Mouse (Mus musculus) intestine, embryonic 15.5 days (tissue): ENCODE data around the gene Gpx6. TPM values are rescaled to one million over a fixed set of nuclear protein-coding genes. Genes with fewer than 3 reads are reported as not detected.

ENCODE experiments used
- ATAC-seq: fragments of 200-750 bp; cut with Nextera tagmentation; 2 replicates; pipeline ENCODE4 v1.8.0; 2017; ENCODE audit warnings: moderate TSS enrichment, moderate library complexity
- H3K27ac ChIP-seq: fragments of 300-500 bp; sonication (generic); 2 replicates; pipeline ENCODE4 v1.5.1; 2015; ENCODE audit warnings: mild to moderate bottlenecking, inconsistent platforms
- H3K27me3 ChIP-seq: fragments of 300-500 bp; sonication (generic); replicated peaks from 2 replicates; pipeline ENCODE4 v1.6.1; 2015; ENCODE audit warnings: inconsistent platforms
- H3K36me3 ChIP-seq: fragments of 300-500 bp; sonication (generic); 2 replicates; pipeline ENCODE4 v1.6.1; 2015; ENCODE audit warnings: inconsistent platforms
- H3K4me1 ChIP-seq: fragments of 300-500 bp; sonication (generic); replicated peaks from 2 replicates; pipeline ENCODE4 v1.6.1; 2015; ENCODE audit warnings: inconsistent platforms
- H3K4me2 ChIP-seq: fragments of 300-500 bp; sonication (generic); replicated peaks from 2 replicates; pipeline ENCODE4 v1.6.1; 2015; ENCODE audit warnings: mild to moderate bottlenecking, inconsistent platforms
- H3K4me3 ChIP-seq: fragments of 300-500 bp; sonication (generic); replicated peaks from 2 replicates; pipeline ENCODE4 v1.5.1; 2015; ENCODE audit warnings: inconsistent platforms
- H3K9ac ChIP-seq: fragments of 300-500 bp; sonication (generic); 2 replicates; pipeline ENCODE4 v1.6.1; 2015; ENCODE audit warnings: inconsistent platforms
- H3K9me3 ChIP-seq: fragments of 300-500 bp; sonication (generic); 2 replicates; pipeline ENCODE4 v1.6.1; 2016; ENCODE audit warnings: inconsistent platforms
- WGBS: fragments of 180-500 bp; shearing (Covaris S2); methylation state at CpG from one replicate; pipeline ENCODE4 v1.1.7; 2015; 5-methylcytosine and 5-hydroxymethylcytosine counted together
- polyA plus RNA-seq: library from polyadenylated mRNA; unstranded; fragments of >200 nt; fragmentation: Nextera tagmentation; extraction: Ambion mirVana; gene quantifications from 2 replicates; pipeline ENCODE4 v1.2.1, GENCODE M21; 2015

The Gpx6 gene
- not detected in 2 replicates for polyA plus RNA-seq

- no peak for ATAC-seq
- H3K4me3 ChIP-seq = no peak within 1 kb of the TSS
- no peak within 1 kb of the TSS for H3K4me2 ChIP-seq
- H3K36me3 ChIP-seq = no peaks in the 10 kb centered on the region
- WGBS = 24% methylated on average over 3 of the region's 3 CpGs
- H3K9ac ChIP-seq = no peak within 1 kb of the TSS
- no peaks in the 10 kb centered on the region for H3K4me1 ChIP-seq
- no peaks in the 10 kb centered on the region for H3K27me3 ChIP-seq
- no peak within 1 kb of the TSS for H3K27ac ChIP-seq
- H3K9me3 ChIP-seq = no peaks in the 10 kb centered on the region
These were observed at the start of gene Gpx6 for GRCm38 (mm10) chr13:21311926-21312325. TSS of gene Gpx6 (plus strand) at chr13:21312125.

- 49% methylated on average over 4 of the region's 4 CpGs for WGBS
- Histone ChIP-seq H3K9ac (no peak overlapping the region), H3K9me3 (no peaks in the 10 kb centered on the region), H3K27me3 (no peaks in the 10 kb centered on the region), H3K4me3 (peak overlapping the region; percentile 34; the same call in 1 of the 2 replicates), H3K4me2 (peak overlapping the region; percentile 58), H3K27ac (no peak overlapping the region), H3K36me3 (no peaks in the 10 kb centered on the region), H3K4me1 (peaks cover 10% of the 10 kb centered on the region)
- ATAC-seq = peak; percentile 71
These were observed 49.0 kb upstream of the Gpx6 start for GRCm38 (mm10) chr13:21262787-21263461.

- 6% methylated on average over 11 of the region's 11 CpGs for WGBS
- Histone ChIP-seq H3K4me2 (peak overlapping the region; percentile 58), H3K9ac (peak overlapping the region; percentile 29; the same call in 1 of the 2 replicates)
These were observed 48.0 kb upstream of the Gpx6 start for GRCm38 (mm10) chr13:21263910-21264309.

GRCm38 (mm10) chr13:21264366-21264765 is 47.6 kb upstream of the Gpx6 start:
- Histone ChIP-seq H3K9ac (peak overlapping the region; percentile 29; the same call in 1 of the 2 replicates), H3K27me3 (no peaks in the 10 kb centered on the region), H3K9me3 (no peaks in the 10 kb centered on the region), H3K27ac (no peak overlapping the region), H3K4me1 (peaks cover 6% of the 10 kb centered on the region; the same call in 1 of the 2 replicates), H3K4me3 (peak overlapping the region; percentile 34), H3K36me3 (no peaks in the 10 kb centered on the region), H3K4me2 (peak overlapping the region; percentile 58)
- ATAC-seq = no peak
- WGBS = 4% methylated on average over 11 of the region's 11 CpGs

More at GRCm38 (mm10) chr13:21263910-21264309, 48.0 kb upstream of the Gpx6 start:
- no peaks in the 10 kb centered on the region for H3K9me3 ChIP-seq
- H3K4me1 ChIP-seq = peaks cover 7% of the 10 kb centered on the region
- no peaks in the 10 kb centered on the region for H3K27me3 ChIP-seq
- H3K27ac ChIP-seq = no peak overlapping the region
- H3K4me3 ChIP-seq = peak overlapping the region; percentile 34
- no peaks in the 10 kb centered on the region for H3K36me3 ChIP-seq
- no peak for ATAC-seq

- Histone ChIP-seq H3K4me2 (no peak overlapping the region), H3K27me3 (no peaks in the 10 kb centered on the region), H3K27ac (no peak overlapping the region), H3K9ac (no peak overlapping the region), H3K4me3 (no peak overlapping the region), H3K4me1 (no peaks in the 10 kb centered on the region), H3K36me3 (no peaks in the 10 kb centered on the region), H3K9me3 (no peaks in the 10 kb centered on the region)
- 61% methylated on average over 2 of the region's 2 CpGs for WGBS
- ATAC-seq = no peak
These were observed 46.2 kb upstream of the Gpx6 start for GRCm38 (mm10) chr13:21265736-21266135.

- Histone ChIP-seq H3K4me2 (no peak overlapping the region), H3K9ac (no peak overlapping the region), H3K4me3 (no peak overlapping the region), H3K4me1 (no peaks in the 10 kb centered on the region), H3K27ac (no peak overlapping the region), H3K9me3 (no peaks in the 10 kb centered on the region), H3K27me3 (no peaks in the 10 kb centered on the region), H3K36me3 (no peaks in the 10 kb centered on the region)
- no peak for ATAC-seq
- 36% methylated on average over 4 of the region's 4 CpGs for WGBS
These were observed 44.4 kb upstream of the Gpx6 start for GRCm38 (mm10) chr13:21267541-21267940.

GRCm38 (mm10) chr13:21268262-21268661 is 43.7 kb upstream of the Gpx6 start:
- Histone ChIP-seq H3K9ac (no peak overlapping the region), H3K4me3 (0 out of 2 replicates have a peak overlapping the region, but pooled peaks have one; percentile 9), H3K9me3 (no peaks in the 10 kb centered on the region), H3K4me1 (no peaks in the 10 kb centered on the region), H3K27ac (no peak overlapping the region), H3K4me2 (peak overlapping the region; percentile 41; the same call in 1 of the 2 replicates), H3K36me3 (no peaks in the 10 kb centered on the region), H3K27me3 (no peaks in the 10 kb centered on the region)
- 6% methylated on average over 1 of the region's 1 CpGs for WGBS
- ATAC-seq = peak; percentile 68

GRCm38 (mm10) chr13:21275021-21275814 is 36.7 kb upstream of the Gpx6 start:
- peak; percentile 72 for ATAC-seq
- Histone ChIP-seq H3K4me3 (peak overlapping the region; percentile 40), H3K4me2 (peak overlapping the region; percentile 52), H3K36me3 (no peaks in the 10 kb centered on the region), H3K9me3 (no peaks in the 10 kb centered on the region), H3K4me1 (0 out of 2 replicates have a peak, but pooled peaks cover 3% of the 10 kb centered on the region), H3K27ac (no peak overlapping the region), H3K9ac (peak overlapping the region; percentile 37; the same call in 1 of the 2 replicates), H3K27me3 (no peaks in the 10 kb centered on the region)
- WGBS = 2% methylated on average over 29 of the region's 29 CpGs

- ATAC-seq = peak; percentile 80
- Histone ChIP-seq H3K4me1 (0 out of 2 replicates have a peak, but pooled peaks cover 3% of the 10 kb centered on the region), H3K4me3 (peak overlapping the region; percentile 40), H3K9ac (peak overlapping the region; percentile 2; the same call in 1 of the 2 replicates), H3K36me3 (no peaks in the 10 kb centered on the region), H3K9me3 (no peaks in the 10 kb centered on the region), H3K27me3 (no peaks in the 10 kb centered on the region), H3K27ac (no peak overlapping the region), H3K4me2 (peak overlapping the region; percentile 52)
- under 1% methylated on average over 25 of the region's 25 CpGs for WGBS
These were observed 35.9 kb upstream of the Gpx6 start for GRCm38 (mm10) chr13:21275815-21276550.

- Histone ChIP-seq H3K9me3 (no peaks in the 10 kb centered on the region), H3K4me2 (peak overlapping the region; percentile 52), H3K4me3 (peak overlapping the region; percentile 40), H3K27ac (no peak overlapping the region), H3K27me3 (no peaks in the 10 kb centered on the region), H3K4me1 (0 out of 2 replicates have a peak, but pooled peaks cover 3% of the 10 kb centered on the region), H3K36me3 (no peaks in the 10 kb centered on the region), H3K9ac (peak overlapping the region; percentile 2; the same call in 1 of the 2 replicates)
- ATAC-seq = no peak
- 2% methylated on average over 9 of the region's 9 CpGs for WGBS
These were observed 35.4 kb upstream of the Gpx6 start for GRCm38 (mm10) chr13:21276551-21276950.

GRCm38 (mm10) chr13:21279076-21279475 is 32.8 kb upstream of the Gpx6 start:
- Histone ChIP-seq H3K36me3 (no peaks in the 10 kb centered on the region), H3K27ac (no peak overlapping the region), H3K4me3 (peak overlapping the region; percentile 44), H3K4me1 (0 out of 2 replicates have a peak, but pooled peaks cover 3% of the 10 kb centered on the region), H3K9ac (peak overlapping the region; percentile 15; the same call in 1 of the 2 replicates), H3K9me3 (no peaks in the 10 kb centered on the region), H3K4me2 (peak overlapping the region; percentile 65), H3K27me3 (no peaks in the 10 kb centered on the region)
- WGBS = 7% methylated on average over 8 of the region's 8 CpGs
- ATAC-seq = no peak
